Mouse (Mus musculus): ENCODE results near the gene Uchl3. TPM values are rescaled to one million over a fixed set of nuclear protein-coding genes. Genes with fewer than 3 reads are reported as not detected.

Gene Uchl3
- total RNA-seq, 1 experiment, result 64.2 TPM

DNA sequence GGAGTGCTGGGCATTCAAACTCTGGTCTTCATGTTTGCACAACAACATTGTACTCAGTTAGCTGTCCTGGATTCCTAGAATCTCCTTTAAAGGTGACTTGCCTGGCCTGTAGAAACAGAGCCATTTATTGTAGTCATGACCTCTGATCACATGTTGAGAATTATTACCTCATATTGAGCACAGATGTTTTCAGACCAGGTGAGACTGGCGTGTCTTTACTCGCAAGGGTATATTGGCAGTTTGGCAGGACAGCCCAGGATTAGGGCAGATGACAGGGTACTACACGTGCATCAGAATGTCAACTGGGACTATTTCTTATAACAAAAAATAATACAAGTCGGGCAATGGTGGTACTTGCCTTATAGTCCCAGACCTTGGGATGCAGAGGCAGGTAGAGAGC is 3.2 kb upstream of the Uchl3 start:
- no peak for DNase-seq (ENCODE audit: low read depth, low spot score)
- no peaks in the 10 kb centered on the region for H3K36me3 ChIP-seq (ENCODE audit: control insufficient read depth, insufficient read depth, low read length, poor library complexity, severe bottlenecking)
- no peak overlapping the region for H3K27ac ChIP-seq (ENCODE audit: insufficient read depth, low read depth, low read length, poor library complexity, severe bottlenecking)
- TF ChIP-seq HCFC1 (IDR thresholded peaks at IDR 0.05; ENCODE audit: borderline replicate concordance, insufficient read depth, low read length), result no peak
- TF ChIP-seq ZNF384 (IDR thresholded peaks at IDR 0.05; ENCODE audit: low read depth, low read length), result no peak
- TF ChIP-seq CHD2 (IDR thresholded peaks at IDR 0.05; ENCODE audit: low read depth, low read length), result no peak
- no peak for TF ChIP-seq ZC3H11A (IDR thresholded peaks at IDR 0.05; ENCODE audit: borderline replicate concordance, low read depth, low read length)
- no peak for TF ChIP-seq MAFK (IDR thresholded peaks at IDR 0.05; ENCODE audit: insufficient read depth, low read depth, low read length)
- H3K9ac ChIP-seq (ENCODE audit: insufficient read depth, low read depth, low read length, poor library complexity, severe bottlenecking), result no peak overlapping the region
- H3K4me1 ChIP-seq (ENCODE audit: control insufficient read depth in 2 of 2, insufficient read depth in 2 of 2, low read length in 2 of 2, poor library complexity in 1 of 2), result no peaks in the 10 kb centered on the region
- in situ Hi-C loops (cut with MboI; ENCODE audit: low sequenced_read_pairs in 2 of 2, unreplicated experiment in 2 of 2), result no loop called here
- no peaks in the 10 kb centered on the region for H3K9me3 ChIP-seq (ENCODE audit: control insufficient read depth, insufficient read depth, low read depth, low read length)
- H3K4me3 ChIP-seq (ENCODE audit: insufficient read depth in 1 of 2, low read depth in 1 of 2, low read length in 2 of 2, poor library complexity in 1 of 2, severe bottlenecking in 1 of 2), result no peak overlapping the region

DNA sequence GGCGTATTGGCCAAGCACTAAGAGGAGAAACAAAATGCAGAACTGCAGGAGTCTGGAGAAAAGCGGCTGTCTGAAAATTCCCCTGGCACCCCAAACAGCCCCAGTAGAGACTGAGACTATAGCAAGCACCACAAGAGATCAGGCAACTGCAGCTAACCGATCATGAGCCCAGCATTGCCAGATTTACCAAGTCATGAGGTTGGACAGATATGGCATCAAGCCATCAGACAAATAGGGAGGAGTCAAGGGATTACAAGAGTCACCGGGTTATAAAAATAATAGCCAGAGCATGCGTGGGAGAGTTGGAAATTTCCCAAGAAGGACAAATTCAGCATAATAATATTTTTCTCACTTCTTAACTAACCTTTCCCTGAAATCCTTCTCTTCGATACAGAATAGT is 1.2 kb upstream of the Uchl3 start:
- no peak for DNase-seq (ENCODE audit: low read depth, low spot score)
- no peak overlapping the region for H3K9ac ChIP-seq (ENCODE audit: insufficient read depth, low read depth, low read length, poor library complexity, severe bottlenecking)
- H3K27ac ChIP-seq (ENCODE audit: insufficient read depth, low read depth, low read length, poor library complexity, severe bottlenecking), result no peak overlapping the region
- H3K4me3 ChIP-seq (ENCODE audit: insufficient read depth in 1 of 2, low read depth in 1 of 2, low read length in 2 of 2, poor library complexity in 1 of 2, severe bottlenecking in 1 of 2), result no peak overlapping the region
- in situ Hi-C loops (cut with MboI; ENCODE audit: low sequenced_read_pairs in 2 of 2, unreplicated experiment in 2 of 2), result no loop called here
- no peaks in the 10 kb centered on the region; a peak in 1 of 4 replicates for H3K4me1 ChIP-seq (ENCODE audit: control insufficient read depth in 2 of 2, insufficient read depth in 2 of 2, low read length in 2 of 2, poor library complexity in 1 of 2)
- no peaks in the 10 kb centered on the region for H3K9me3 ChIP-seq (ENCODE audit: control insufficient read depth, insufficient read depth, low read depth, low read length)
- H3K36me3 ChIP-seq (ENCODE audit: control insufficient read depth, insufficient read depth, low read length, poor library complexity, severe bottlenecking), result no peaks in the 10 kb centered on the region
- TF ChIP-seq HCFC1 (IDR thresholded peaks at IDR 0.05; ENCODE audit: borderline replicate concordance, insufficient read depth, low read length), result no peak

DNA sequence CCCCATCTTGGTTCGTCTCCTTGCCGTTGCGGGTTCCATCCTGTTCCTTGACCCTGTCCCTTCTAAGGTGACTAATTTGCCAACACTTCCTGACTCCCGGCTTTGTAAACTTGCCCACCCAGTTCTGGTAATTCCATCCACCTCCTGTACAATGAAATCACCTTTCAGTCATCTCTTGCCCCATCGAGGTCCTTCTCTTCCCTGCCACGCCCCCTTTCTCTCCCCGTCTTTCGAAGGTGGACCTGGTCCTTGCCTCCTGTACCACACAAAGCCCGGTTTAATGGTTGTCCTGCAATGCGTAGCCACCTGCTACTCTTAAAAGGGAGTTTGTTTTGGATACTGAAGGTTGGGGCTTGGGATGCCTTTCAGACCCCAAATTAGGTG is 751 bp downstream of the Uchl3 start:
- Histone ChIP-seq H3K9me3 (ENCODE audit: control insufficient read depth, insufficient read depth, low read depth, low read length) (no peaks in the 10 kb centered on the region), H3K4me3 (ENCODE audit: insufficient read depth in 1 of 2, low read depth in 1 of 2, low read length in 2 of 2, poor library complexity in 1 of 2, severe bottlenecking in 1 of 2) (peak overlapping the region; percentile 38 to 90), H3K36me3 (ENCODE audit: control insufficient read depth, insufficient read depth, low read length, poor library complexity, severe bottlenecking) (no peaks in the 10 kb centered on the region), H3K9ac (ENCODE audit: insufficient read depth, low read depth, low read length, poor library complexity, severe bottlenecking) (peak overlapping the region; percentile 87), H3K4me1 (ENCODE audit: control insufficient read depth in 2 of 2, insufficient read depth in 2 of 2, low read length in 2 of 2, poor library complexity in 1 of 2) (no peaks in the 10 kb centered on the region; a peak in 1 of 4 replicates), H3K27ac (ENCODE audit: insufficient read depth, low read depth, low read length, poor library complexity, severe bottlenecking) (0 out of 2 replicates have a peak overlapping the region, but pooled peaks have one; percentile 23)
- TF ChIP-seq HCFC1 (IDR thresholded peaks at IDR 0.05; ENCODE audit: borderline replicate concordance, insufficient read depth, low read length), result no peak
- no peak for TF ChIP-seq ZNF384 (IDR thresholded peaks at IDR 0.05; ENCODE audit: low read depth, low read length)
- no peak for TF ChIP-seq ZC3H11A (IDR thresholded peaks at IDR 0.05; ENCODE audit: borderline replicate concordance, low read depth, low read length)
- TF ChIP-seq MAFK (IDR thresholded peaks at IDR 0.05; ENCODE audit: insufficient read depth, low read depth, low read length), result no peak
- no peak for TF ChIP-seq CHD2 (IDR thresholded peaks at IDR 0.05; ENCODE audit: low read depth, low read length)
- DNase-seq (ENCODE audit: low read depth, low spot score), result no peak
- in situ Hi-C loops (cut with MboI; ENCODE audit: low sequenced_read_pairs in 2 of 2, unreplicated experiment in 2 of 2), result no loop called here

DNA sequence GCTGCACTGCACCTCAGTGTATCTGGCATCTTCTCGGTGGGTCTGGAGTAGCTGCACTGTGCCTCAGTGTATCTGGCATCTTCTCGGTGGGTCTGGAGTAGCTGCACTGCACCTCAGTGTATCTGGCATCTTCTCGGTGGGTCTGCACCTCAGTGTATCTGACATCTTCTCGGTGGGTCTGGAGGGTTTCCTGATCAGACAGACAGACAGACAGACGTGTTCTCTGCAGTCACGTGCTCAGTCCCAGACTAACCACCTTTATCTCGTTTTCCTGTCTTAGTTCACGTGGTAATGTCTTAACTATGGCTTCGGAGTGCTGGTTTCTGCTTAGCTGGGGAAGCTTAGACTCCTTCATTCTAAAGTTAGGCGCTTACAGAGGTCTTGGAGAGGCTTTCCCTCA is 2.5 kb downstream of the Uchl3 start:
- Histone ChIP-seq H3K4me1 (ENCODE audit: control insufficient read depth in 2 of 2, insufficient read depth in 2 of 2, low read length in 2 of 2, poor library complexity in 1 of 2) (peaks cover 0 to 4% of the 10 kb centered on the region in 2 experiments; a peak in 2 of 4 replicates), H3K27ac (ENCODE audit: insufficient read depth, low read depth, low read length, poor library complexity, severe bottlenecking) (no peak overlapping the region), H3K36me3 (ENCODE audit: control insufficient read depth, insufficient read depth, low read length, poor library complexity, severe bottlenecking) (peaks cover 5% of the 10 kb centered on the region; the same call in 1 of the 2 replicates), H3K9ac (ENCODE audit: insufficient read depth, low read depth, low read length, poor library complexity, severe bottlenecking) (peak overlapping the region; percentile 43; the same call in 1 of the 2 replicates), H3K4me3 (ENCODE audit: insufficient read depth in 1 of 2, low read depth in 1 of 2, low read length in 2 of 2, poor library complexity in 1 of 2, severe bottlenecking in 1 of 2) (peak overlapping the region; percentile 42 to 50; a peak in 3 of 4 replicates), H3K9me3 (ENCODE audit: control insufficient read depth, insufficient read depth, low read depth, low read length) (no peaks in the 10 kb centered on the region)
- in situ Hi-C loops (cut with MboI; ENCODE audit: low sequenced_read_pairs in 2 of 2, unreplicated experiment in 2 of 2), result no loop called here
- DNase-seq (ENCODE audit: low read depth, low spot score), result no peak
- TF ChIP-seq ZNF384 (IDR thresholded peaks at IDR 0.05; ENCODE audit: low read depth, low read length), result no peak
- TF ChIP-seq CHD2 (IDR thresholded peaks at IDR 0.05; ENCODE audit: low read depth, low read length), result no peak
- TF ChIP-seq MAFK (IDR thresholded peaks at IDR 0.05; ENCODE audit: insufficient read depth, low read depth, low read length), result no peak
- TF ChIP-seq HCFC1 (IDR thresholded peaks at IDR 0.05; ENCODE audit: borderline replicate concordance, insufficient read depth, low read length), result peak; percentile 80
